Mouse (Mus musculus) cerebellum, adult 2 months (tissue): ENCODE measurements around the gene 4931414P19Rik.

ENCODE experiments used
- CTCF ChIP-seq: fragments of 200-500 bp; IDR thresholded peaks from 2 replicates; pipeline ENCODE4 v1.5.1; 2011; ENCODE audit warnings: low read depth, mild to moderate bottlenecking, control low read depth, low read length, moderate library complexity, borderline replicate concordance; ENCODE audit not compliant: insufficient read depth
- POLR2A ChIP-seq: fragments of 200-500 bp; IDR thresholded peaks from 2 replicates; pipeline ENCODE4 v1.6.1; 2011; ENCODE audit warnings: low read length, control low read depth, borderline replicate concordance; ENCODE audit not compliant: insufficient read depth

GRCm38 (mm10) chr14:54609245-54609644 is 3.5 kb upstream of the 4931414P19Rik start:
- TF ChIP-seq POLR2A (no peak), CTCF (no peak)
